Mouse (Mus musculus): ENCODE measurements around the gene Hist2h3b.

DNA sequence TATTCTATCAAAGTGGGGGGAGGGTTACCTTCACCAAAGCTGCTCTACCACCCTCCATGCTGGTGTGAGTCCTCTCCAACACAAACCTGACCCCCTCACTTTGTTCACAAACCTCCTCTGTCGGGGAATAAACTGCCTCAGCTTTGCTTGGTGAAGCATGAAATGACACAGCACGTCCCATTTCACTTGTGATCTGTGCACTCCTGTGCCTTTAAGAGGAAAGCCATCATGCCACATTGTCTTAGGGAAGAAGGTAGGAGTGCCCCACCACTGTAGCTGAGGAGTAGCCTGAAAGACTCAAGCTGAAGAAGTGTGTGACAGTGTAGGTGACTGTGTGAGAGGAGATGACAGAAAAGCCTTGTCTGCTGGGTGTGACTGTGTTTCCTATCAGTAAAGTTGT is 43.0 kb upstream of the Hist2h3b start:
- TF ChIP-seq CTCF (conservative IDR thresholded peaks at IDR 0.05; ENCODE audit: insufficient read depth, insufficient read length, low read depth, low read length) (no peak), POLR2A (IDR thresholded peaks at IDR 0.05; ENCODE audit: low read depth, low read length) (no peak)
